Mouse (Mus musculus) G1E (cell line): ENCODE results near the gene Smim12. TPM values are rescaled to one million over a fixed set of nuclear protein-coding genes. Genes with fewer than 3 reads are reported as not detected.

Experiments
- ATAC-seq: 2 replicates; pipeline ENCODE4 v1.8.0; 2016; ENCODE audit warnings: mild to moderate bottlenecking; ENCODE audit not compliant: insufficient number of reproducible peaks, poor library complexity, low FRiP score, severe bottlenecking; ENCODE audit errors: extremely low read depth
- DNase-seq: peaks from one replicate; pipeline ENCODE4 v3.0.0; 2012; ENCODE audit warnings: low spot score
- H3K27me3 ChIP-seq: 2 replicates; pipeline ENCODE4 v1.6.1; 2012; ENCODE audit warnings: mild to moderate bottlenecking, low read length, inconsistent platforms; ENCODE audit not compliant: insufficient read depth
- H3K36me3 ChIP-seq: replicated peaks from 2 replicates; pipeline ENCODE3; 2012; ENCODE audit warnings: mild to moderate bottlenecking, inconsistent platforms
- H3K4me1 ChIP-seq: 2 replicates; pipeline ENCODE4 v1.6.1; 2012; ENCODE audit warnings: low read depth, low read length, inconsistent platforms, mixed read lengths; ENCODE audit not compliant: insufficient read depth
- H3K4me3 ChIP-seq: 2 replicates; pipeline ENCODE4 v1.5.1; 2012; ENCODE audit warnings: low read depth, mild to moderate bottlenecking, inconsistent platforms, low read length, moderate library complexity, mixed read lengths
- H3K9me3 ChIP-seq: replicated peaks from 2 replicates; pipeline ENCODE4 v1.6.1; 2012; ENCODE audit warnings: inconsistent platforms
- CTCF ChIP-seq: IDR thresholded peaks from 2 replicates; pipeline ENCODE4 v1.5.1; 2012; ENCODE audit warnings: low read depth, low read length, inconsistent platforms, mixed read lengths
- GATA1 ChIP-seq: IDR thresholded peaks from 2 replicates; pipeline ENCODE4 v1.6.1; 2012; ENCODE audit warnings: borderline replicate concordance, low read length, inconsistent platforms, mixed read lengths
- GATA2 ChIP-seq: IDR thresholded peaks from 2 replicates; pipeline ENCODE4 v1.6.1; 2012; ENCODE audit warnings: low read depth, low read length, inconsistent platforms, borderline replicate concordance
- POLR2AphosphoS5 ChIP-seq: IDR thresholded peaks from 2 replicates; pipeline ENCODE4 v1.6.1; 2012; ENCODE audit warnings: low read depth, low read length, inconsistent platforms; ENCODE audit not compliant: insufficient replicate concordance
- TAL1 ChIP-seq: conservative IDR thresholded peaks from 2 replicates; pipeline ENCODE4 v1.6.1; 2012; ENCODE audit warnings: low read depth, low read length, inconsistent platforms, mixed read lengths
- polyA plus RNA-seq: library from polyadenylated mRNA; stranded (reverse); fragments of >175 nt; gene quantifications from 2 replicates; pipeline ENCODE4 v1.2.3, GENCODE M21; 2012
- total RNA-seq, 2 experiments: library from RNA; stranded (forward) in 1 of 2; stranded (reverse) in 1 of 2; fragments of 200-1000 nt in 1 of 2; fragments of >200 nt in 1 of 2; fragmentation: Nextera tagmentation in 1 of 2; gene quantifications; 2 replicates each; pipeline ENCODE4 v1.2.3; 2014 to 2017

The Smim12 gene
- total and polyA plus RNA-seq, 3 experiments, result 30.8 to 47.1 (median 41.1) TPM

DNA sequence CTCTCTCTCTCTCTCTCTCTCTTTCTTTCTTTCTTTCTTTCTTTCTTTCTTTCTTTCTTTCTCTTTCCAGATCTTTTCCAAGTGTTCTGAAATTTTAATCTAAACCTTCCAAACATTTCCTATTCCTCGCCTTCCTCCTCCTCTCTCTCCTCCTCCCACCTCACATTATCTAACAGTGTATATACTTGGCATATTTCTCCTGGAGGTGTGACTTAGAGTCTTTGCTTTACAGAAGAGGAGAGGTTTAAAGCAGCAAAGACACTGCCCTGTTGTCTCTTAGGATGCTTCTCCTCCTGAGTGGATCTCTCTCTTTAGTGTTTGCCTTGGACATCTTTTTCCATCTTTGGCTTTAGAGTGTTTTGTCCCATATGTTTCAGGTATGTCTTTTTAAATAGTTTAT is 40.5 kb upstream of the Smim12 start:
- no peak for ATAC-seq
- no peak for DNase-seq
- H3K27me3 ChIP-seq, result no peaks in the 10 kb centered on the region
- H3K4me1 ChIP-seq, result no peaks in the 10 kb centered on the region
- H3K9me3 ChIP-seq, result peaks cover 14% of the 10 kb centered on the region
- TF ChIP-seq POLR2AphosphoS5 (no peak), TAL1 (no peak), CTCF (no peak), GATA2 (no peak), GATA1 (no peak)
- no peak overlapping the region for H3K4me3 ChIP-seq
- no peaks in the 10 kb centered on the region for H3K36me3 ChIP-seq

GRCm38 (mm10) chr4:127211318-127211717 is 32.3 kb upstream of the Smim12 start:
- ATAC-seq (no peak), DNase-seq (no peak)
- TF ChIP-seq TAL1 (no peak), GATA1 (no peak), CTCF (no peak), POLR2AphosphoS5 (no peak), GATA2 (no peak)
- peaks cover 28% of the 10 kb centered on the region for H3K9me3 ChIP-seq
- no peaks in the 10 kb centered on the region for H3K4me1 ChIP-seq
- H3K4me3 ChIP-seq, result no peak overlapping the region
- H3K36me3 ChIP-seq, result no peaks in the 10 kb centered on the region
- H3K27me3 ChIP-seq, result no peaks in the 10 kb centered on the region

GRCm38 (mm10) chr4:127214510-127214909 is 29.1 kb upstream of the Smim12 start:
- no peak for ATAC-seq
- H3K36me3 ChIP-seq, result no peaks in the 10 kb centered on the region
- H3K9me3 ChIP-seq, result peaks cover 27% of the 10 kb centered on the region
- no peaks in the 10 kb centered on the region for H3K4me1 ChIP-seq
- TF ChIP-seq TAL1 (no peak), GATA2 (no peak), POLR2AphosphoS5 (no peak), CTCF (no peak), GATA1 (no peak)
- H3K27me3 ChIP-seq, result no peaks in the 10 kb centered on the region
- no peak overlapping the region; the same call in 1 of the 2 replicates for H3K4me3 ChIP-seq
- no peak for DNase-seq

- H3K27me3 ChIP-seq, result no peaks in the 10 kb centered on the region
- no peaks in the 10 kb centered on the region for H3K4me1 ChIP-seq
- no peak for DNase-seq
- TF ChIP-seq POLR2AphosphoS5, result no peak
- no peak for TF ChIP-seq CTCF
- TF ChIP-seq TAL1, result no peak
- no peak for TF ChIP-seq GATA2
- TF ChIP-seq GATA1, result no peak
- no peak overlapping the region for H3K4me3 ChIP-seq
- peaks cover 27% of the 10 kb centered on the region for H3K9me3 ChIP-seq
- ATAC-seq, result no peak
- H3K36me3 ChIP-seq, result no peaks in the 10 kb centered on the region
Observed at GRCm38 (mm10) chr4:127215103-127215502, 28.5 kb upstream of the Smim12 start.

GRCm38 (mm10) chr4:127215799-127216198 is 27.8 kb upstream of the Smim12 start:
- no peak for TF ChIP-seq POLR2AphosphoS5
- no peak for TF ChIP-seq GATA1
- TF ChIP-seq CTCF, result no peak
- TF ChIP-seq GATA2, result no peak
- no peak for TF ChIP-seq TAL1
- H3K4me1 ChIP-seq, result no peaks in the 10 kb centered on the region
- ATAC-seq, result no peak
- no peaks in the 10 kb centered on the region for H3K36me3 ChIP-seq
- H3K27me3 ChIP-seq, result no peaks in the 10 kb centered on the region
- H3K9me3 ChIP-seq, result peaks cover 27% of the 10 kb centered on the region
- no peak for DNase-seq
- no peak overlapping the region for H3K4me3 ChIP-seq

- ATAC-seq, result no peak
- no peaks in the 10 kb centered on the region for H3K36me3 ChIP-seq
- H3K27me3 ChIP-seq, result no peaks in the 10 kb centered on the region
- TF ChIP-seq POLR2AphosphoS5 (no peak), TAL1 (no peak), GATA1 (no peak), GATA2 (no peak), CTCF (no peak)
- no peak for DNase-seq
- no peaks in the 10 kb centered on the region for H3K4me1 ChIP-seq
- peaks cover 27% of the 10 kb centered on the region for H3K9me3 ChIP-seq
- no peak overlapping the region for H3K4me3 ChIP-seq
Observed at GRCm38 (mm10) chr4:127216251-127216651, 27.3 kb upstream of the Smim12 start.

DNA sequence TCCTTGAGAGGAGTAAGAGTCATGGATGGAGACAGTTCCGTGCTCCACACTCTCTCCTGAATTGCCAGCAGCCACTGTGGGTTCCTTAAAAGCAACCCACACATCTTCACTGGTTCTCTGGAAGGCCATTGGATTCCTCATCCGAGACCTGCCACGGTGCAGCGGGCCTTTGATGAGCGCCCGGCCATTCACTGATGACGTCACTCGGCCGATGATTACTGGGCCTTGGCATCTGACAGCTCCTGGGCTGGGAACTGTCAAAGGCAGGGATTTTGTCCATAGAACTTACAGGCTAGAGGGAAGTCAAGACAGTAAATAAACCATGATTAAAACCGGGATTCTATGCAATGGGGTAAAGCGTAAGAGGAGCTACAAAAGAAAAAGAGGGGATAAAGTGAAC is 26.5 kb upstream of the Smim12 start:
- Histone ChIP-seq H3K27me3 (no peaks in the 10 kb centered on the region), H3K4me3 (no peak overlapping the region), H3K36me3 (no peaks in the 10 kb centered on the region), H3K4me1 (no peaks in the 10 kb centered on the region), H3K9me3 (peaks cover 27% of the 10 kb centered on the region)
- ATAC-seq (no peak), DNase-seq (no peak)
- TF ChIP-seq GATA1 (no peak), TAL1 (no peak), GATA2 (no peak), CTCF (no peak), POLR2AphosphoS5 (no peak)
